Mouse (Mus musculus): ENCODE data around the gene Tcl1b4.
A peak's percentile ranks its signal among the peaks of the same experiment; 100 is the strongest.

The Tcl1b4 gene

GRCm38 (mm10) chr12:105207071-105207470, 5.3 kb downstream of the Tcl1b4 start:
- H3K4me3 ChIP-seq (replicated peaks; ENCODE audit: low read length) = no peak overlapping the region
- H3K27me3 ChIP-seq (ENCODE audit: insufficient read depth, low read length) = no peaks in the 10 kb centered on the region
- TF ChIP-seq CTCF (conservative IDR thresholded peaks at IDR 0.05; ENCODE audit: low read length) (no peak), POU5F1 (IDR thresholded peaks at IDR 0.05; ENCODE audit: borderline replicate concordance, low read length) (no peak), NANOG (IDR thresholded peaks at IDR 0.05; ENCODE audit: borderline replicate concordance, low read length) (no peak)
- 0 out of 2 replicates have a peak, but pooled peaks cover 3% of the 10 kb centered on the region for H3K4me1 ChIP-seq (replicated peaks; ENCODE audit: low read depth, low read length)
- H3K9me3 ChIP-seq (ENCODE audit: low read length) = no peaks in the 10 kb centered on the region
- H3K36me3 ChIP-seq (ENCODE audit: insufficient read depth, low read length) = no peaks in the 10 kb centered on the region

- H3K27me3 ChIP-seq (ENCODE audit: insufficient read depth, low read length) = no peaks in the 10 kb centered on the region
- H3K9me3 ChIP-seq (ENCODE audit: low read length) = no peaks in the 10 kb centered on the region
- 0 out of 2 replicates have a peak, but pooled peaks cover 5% of the 10 kb centered on the region for H3K4me1 ChIP-seq (replicated peaks; ENCODE audit: low read depth, low read length)
- TF ChIP-seq NANOG (IDR thresholded peaks at IDR 0.05; ENCODE audit: borderline replicate concordance, low read length) = no peak
- no peak for TF ChIP-seq CTCF (conservative IDR thresholded peaks at IDR 0.05; ENCODE audit: low read length)
- TF ChIP-seq POU5F1 (IDR thresholded peaks at IDR 0.05; ENCODE audit: borderline replicate concordance, low read length) = no peak
- H3K4me3 ChIP-seq (replicated peaks; ENCODE audit: low read length) = no peak overlapping the region
- H3K36me3 ChIP-seq (ENCODE audit: insufficient read depth, low read length) = no peaks in the 10 kb centered on the region
These were observed 6.7 kb downstream of the Tcl1b4 start for GRCm38 (mm10) chr12:105208441-105208840.

GRCm38 (mm10) chr12:105209231-105209630, 7.5 kb downstream of the Tcl1b4 start:
- Histone ChIP-seq H3K36me3 (ENCODE audit: insufficient read depth, low read length) (no peaks in the 10 kb centered on the region), H3K4me1 (replicated peaks; ENCODE audit: low read depth, low read length) (0 out of 2 replicates have a peak, but pooled peaks cover 5% of the 10 kb centered on the region), H3K4me3 (replicated peaks; ENCODE audit: low read length) (no peak overlapping the region), H3K9me3 (ENCODE audit: low read length) (no peaks in the 10 kb centered on the region), H3K27me3 (ENCODE audit: insufficient read depth, low read length) (no peaks in the 10 kb centered on the region)
- TF ChIP-seq POU5F1 (IDR thresholded peaks at IDR 0.05; ENCODE audit: borderline replicate concordance, low read length) (no peak), CTCF (conservative IDR thresholded peaks at IDR 0.05; ENCODE audit: low read length) (no peak), NANOG (IDR thresholded peaks at IDR 0.05; ENCODE audit: borderline replicate concordance, low read length) (no peak)

GRCm38 (mm10) chr12:105217101-105217760, 15.5 kb downstream of the Tcl1b4 start:
- no peak for TF ChIP-seq POU5F1 (IDR thresholded peaks at IDR 0.05; ENCODE audit: borderline replicate concordance, low read length)
- H3K9me3 ChIP-seq (ENCODE audit: low read length) = 0 out of 2 replicates have a peak, but pooled peaks cover 5% of the 10 kb centered on the region
- H3K36me3 ChIP-seq (ENCODE audit: insufficient read depth, low read length) = peaks cover 47% of the 10 kb centered on the region
- H3K27me3 ChIP-seq (ENCODE audit: insufficient read depth, low read length) = no peaks in the 10 kb centered on the region
- H3K4me3 ChIP-seq (replicated peaks; ENCODE audit: low read length) = no peak overlapping the region
- peaks cover 49% of the 10 kb centered on the region for H3K4me1 ChIP-seq (replicated peaks; ENCODE audit: low read depth, low read length)

- peak within 1 kb of the TSS; percentile 83 for H3K4me3 ChIP-seq (replicated peaks; ENCODE audit: low read length)
- H3K36me3 ChIP-seq (ENCODE audit: insufficient read depth, low read length) = peaks cover 17% of the 10 kb centered on the region
- H3K27me3 ChIP-seq (ENCODE audit: insufficient read depth, low read length) = no peaks in the 10 kb centered on the region
- H3K4me1 ChIP-seq (replicated peaks; ENCODE audit: low read depth, low read length) = peaks cover 77% of the 10 kb centered on the region
- TF ChIP-seq CTCF (conservative IDR thresholded peaks at IDR 0.05; ENCODE audit: low read length) (no peak), NANOG (IDR thresholded peaks at IDR 0.05; ENCODE audit: borderline replicate concordance, low read length) (no peak), POU5F1 (IDR thresholded peaks at IDR 0.05; ENCODE audit: borderline replicate concordance, low read length) (no peak)
- H3K9me3 ChIP-seq (ENCODE audit: low read length) = 0 out of 2 replicates have a peak, but pooled peaks cover 5% of the 10 kb centered on the region
These were observed 21.0 kb downstream of the Tcl1b4 start, which contains the start of gene Tcl1 for GRCm38 (mm10) chr12:105222601-105223319. TSS of gene Tcl1 (minus strand) at chr12:105222793.

- H3K36me3 ChIP-seq (ENCODE audit: insufficient read depth, low read length) = no peaks in the 10 kb centered on the region
- H3K4me3 ChIP-seq (replicated peaks; ENCODE audit: low read length) = peak overlapping the region; percentile 61
- TF ChIP-seq POU5F1 (IDR thresholded peaks at IDR 0.05; ENCODE audit: borderline replicate concordance, low read length) (no peak), CTCF (conservative IDR thresholded peaks at IDR 0.05; ENCODE audit: low read length) (no peak), NANOG (IDR thresholded peaks at IDR 0.05; ENCODE audit: borderline replicate concordance, low read length) (peak; percentile 28; the same call in 1 of the 2 replicates)
- no peaks in the 10 kb centered on the region for H3K9me3 ChIP-seq (ENCODE audit: low read length)
- H3K27me3 ChIP-seq (ENCODE audit: insufficient read depth, low read length) = no peaks in the 10 kb centered on the region
- peaks cover 66% of the 10 kb centered on the region for H3K4me1 ChIP-seq (replicated peaks; ENCODE audit: low read depth, low read length)
These were observed 23.0 kb downstream of the Tcl1b4 start for GRCm38 (mm10) chr12:105224621-105225320.

- Histone ChIP-seq H3K36me3 (ENCODE audit: insufficient read depth, low read length) (no peaks in the 10 kb centered on the region), H3K4me3 (replicated peaks; ENCODE audit: low read length) (no peak overlapping the region), H3K27me3 (ENCODE audit: insufficient read depth, low read length) (no peaks in the 10 kb centered on the region), H3K4me1 (replicated peaks; ENCODE audit: low read depth, low read length) (peaks cover 17% of the 10 kb centered on the region; the same call in 1 of the 2 replicates), H3K9me3 (ENCODE audit: low read length) (peaks cover 11% of the 10 kb centered on the region)
- TF ChIP-seq POU5F1 (IDR thresholded peaks at IDR 0.05; ENCODE audit: borderline replicate concordance, low read length) (no peak), NANOG (IDR thresholded peaks at IDR 0.05; ENCODE audit: borderline replicate concordance, low read length) (no peak), CTCF (conservative IDR thresholded peaks at IDR 0.05; ENCODE audit: low read length) (no peak)
These were observed 32.6 kb downstream of the Tcl1b4 start for GRCm38 (mm10) chr12:105234362-105234761.

- TF ChIP-seq POU5F1 (IDR thresholded peaks at IDR 0.05; ENCODE audit: borderline replicate concordance, low read length) = no peak
- TF ChIP-seq NANOG (IDR thresholded peaks at IDR 0.05; ENCODE audit: borderline replicate concordance, low read length) = no peak
- no peak for TF ChIP-seq CTCF (conservative IDR thresholded peaks at IDR 0.05; ENCODE audit: low read length)
- Histone ChIP-seq H3K36me3 (ENCODE audit: insufficient read depth, low read length) (no peaks in the 10 kb centered on the region), H3K4me1 (replicated peaks; ENCODE audit: low read depth, low read length) (peaks cover 17% of the 10 kb centered on the region; the same call in 1 of the 2 replicates), H3K9me3 (ENCODE audit: low read length) (peaks cover 14% of the 10 kb centered on the region), H3K4me3 (replicated peaks; ENCODE audit: low read length) (no peak overlapping the region), H3K27me3 (ENCODE audit: insufficient read depth, low read length) (no peaks in the 10 kb centered on the region)
These were observed 33.3 kb downstream of the Tcl1b4 start for GRCm38 (mm10) chr12:105235091-105235490.

All from E14TG2a.4 (cell line).